Mouse (Mus musculus): ENCODE measurements around the gene Selenbp2. TPM values are rescaled to one million over a fixed set of nuclear protein-coding genes. Genes with fewer than 3 reads are reported as not detected.
"Not testable (repeated sequence)": the region's sequence is repeated elsewhere in the genome, so short reads cannot be mapped to it uniquely, and the experiment has no call there.

Gene Selenbp2
- total RNA-seq (2014; fragmentation: Nextera tagmentation) (not detected in 2 replicates), total RNA-seq (2017) (0.13 TPM in 1 of 2 replicates, not detected in the other)

DNA sequence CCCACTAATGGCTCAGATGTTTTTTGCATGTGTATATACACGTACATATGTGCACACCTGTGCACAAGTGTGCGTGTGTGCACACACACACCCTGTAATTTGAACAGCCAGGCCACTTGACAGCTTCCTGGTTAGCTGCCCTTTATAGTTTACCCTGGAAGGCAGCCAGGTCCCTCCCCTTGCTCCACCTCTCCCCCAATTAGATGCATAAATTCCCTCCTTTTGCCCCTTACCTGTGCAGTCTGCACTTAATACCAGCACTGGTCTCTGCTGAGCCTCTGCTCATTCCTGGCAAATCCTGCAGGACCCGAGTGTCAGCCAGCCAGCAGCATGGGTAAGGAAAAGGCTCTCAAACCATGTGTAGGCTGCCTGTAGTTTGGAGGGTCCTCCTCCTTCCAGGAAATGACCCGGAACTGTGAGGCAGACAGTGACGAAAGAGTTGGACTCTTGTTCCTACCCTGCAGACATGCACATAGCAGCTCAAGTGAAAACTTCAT is at the start of gene Selenbp2:
Gene Selenbp2 (plus strand): TSS at position 228 of the 497 bp plus-strand sequence.
- peak; percentile 23; the same call in 1 of the 2 replicates for ATAC-seq (replicated peaks; ENCODE audit: poor library complexity, severe bottlenecking)

DNA sequence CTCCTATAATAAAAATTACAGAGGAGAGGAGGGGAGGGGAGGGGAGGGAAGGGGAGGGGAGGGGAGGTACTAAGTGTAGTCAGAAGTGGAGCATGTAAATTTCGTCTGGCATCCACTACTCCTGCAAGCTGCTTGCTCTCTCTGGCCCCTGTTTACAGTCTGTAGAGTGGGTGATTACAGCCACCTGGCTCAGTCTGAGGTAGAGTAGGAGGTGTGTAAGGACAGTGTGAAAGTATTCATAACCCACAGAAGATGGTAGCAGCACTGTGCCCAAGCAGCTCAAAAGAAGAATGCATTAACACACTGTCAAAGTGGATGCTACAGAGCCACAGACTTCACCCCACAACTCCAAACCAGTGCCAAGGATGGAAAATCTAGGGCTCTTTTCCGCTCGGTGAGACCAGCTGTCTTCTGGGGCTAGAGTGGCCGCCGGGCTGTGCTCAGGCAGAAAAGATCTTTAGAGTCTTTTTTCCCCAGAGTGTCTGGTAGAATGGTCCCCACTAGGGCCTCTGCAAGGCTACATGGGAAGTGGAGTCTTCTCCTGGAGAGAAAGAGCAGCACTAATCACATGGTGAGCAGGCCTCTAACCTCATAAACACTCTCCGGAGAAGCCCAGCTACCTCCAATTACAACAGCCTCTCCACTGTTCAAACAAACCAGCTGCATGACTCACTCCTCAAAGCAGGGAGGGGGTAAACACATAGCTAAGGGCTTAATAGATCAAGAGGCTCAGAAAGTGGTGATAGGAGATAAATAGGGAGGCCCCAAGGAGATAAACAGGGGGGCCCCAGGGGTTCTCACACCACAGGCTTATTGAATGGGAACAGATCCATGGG is 44.4 kb upstream of the Selenbp2 start:
- no peak for ATAC-seq (replicated peaks; ENCODE audit: poor library complexity, severe bottlenecking)

DNA sequence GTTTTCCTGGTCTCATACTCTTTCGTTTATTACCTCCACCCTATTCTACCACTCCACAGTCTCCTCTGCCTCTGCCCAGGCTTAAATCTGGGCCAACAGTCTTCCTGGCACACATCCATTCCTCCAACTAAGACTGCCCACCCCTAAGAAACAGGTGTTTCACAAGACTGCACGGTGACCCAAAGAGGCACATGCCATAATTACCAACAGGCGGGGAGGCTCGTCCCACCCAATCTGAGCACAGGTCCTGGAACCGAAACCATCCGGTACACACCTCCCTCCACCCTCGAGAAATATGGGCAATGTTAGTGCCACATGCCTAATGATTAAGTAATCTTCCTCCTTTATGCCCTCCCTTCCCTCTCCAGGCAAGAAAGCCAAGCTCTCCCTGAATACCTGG is 42.9 kb upstream of the Selenbp2 start:
- no peak for ATAC-seq (replicated peaks; ENCODE audit: poor library complexity, severe bottlenecking)

DNA sequence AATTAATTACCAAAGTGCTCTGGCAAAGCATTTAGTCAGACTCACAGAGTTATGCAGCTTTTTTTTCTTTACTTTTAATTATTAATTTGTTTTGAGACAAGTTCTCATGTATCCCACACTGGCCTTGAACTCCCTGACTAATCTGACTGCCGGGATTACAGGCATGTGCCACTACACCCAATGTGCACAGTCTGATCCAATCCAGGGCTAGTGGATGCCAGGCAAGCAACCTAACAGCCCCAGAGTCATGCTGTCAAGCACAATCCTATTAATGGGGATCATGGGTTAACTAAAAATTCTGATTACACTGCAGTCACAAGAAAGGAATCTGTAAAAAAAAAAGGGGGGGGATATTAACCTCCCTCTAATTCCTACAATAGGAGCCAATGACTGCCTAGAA is 39.4 kb upstream of the Selenbp2 start:
- not testable (repeated sequence) for ATAC-seq (replicated peaks; ENCODE audit: poor library complexity, severe bottlenecking)

- peak; percentile 28; the same call in 1 of the 2 replicates for ATAC-seq (replicated peaks; ENCODE audit: poor library complexity, severe bottlenecking)
Observed at GRCm38 (mm10) chr3:94657852-94658739, 35.3 kb upstream of the Selenbp2 start.

GRCm38 (mm10) chr3:94658740-94659095 is 34.6 kb upstream of the Selenbp2 start, which contains the start of gene Tuft1:
TSS of gene Tuft1 (minus strand) at chr3:94658872.
- ATAC-seq (replicated peaks; ENCODE audit: poor library complexity, severe bottlenecking) = peak; percentile 93

DNA sequence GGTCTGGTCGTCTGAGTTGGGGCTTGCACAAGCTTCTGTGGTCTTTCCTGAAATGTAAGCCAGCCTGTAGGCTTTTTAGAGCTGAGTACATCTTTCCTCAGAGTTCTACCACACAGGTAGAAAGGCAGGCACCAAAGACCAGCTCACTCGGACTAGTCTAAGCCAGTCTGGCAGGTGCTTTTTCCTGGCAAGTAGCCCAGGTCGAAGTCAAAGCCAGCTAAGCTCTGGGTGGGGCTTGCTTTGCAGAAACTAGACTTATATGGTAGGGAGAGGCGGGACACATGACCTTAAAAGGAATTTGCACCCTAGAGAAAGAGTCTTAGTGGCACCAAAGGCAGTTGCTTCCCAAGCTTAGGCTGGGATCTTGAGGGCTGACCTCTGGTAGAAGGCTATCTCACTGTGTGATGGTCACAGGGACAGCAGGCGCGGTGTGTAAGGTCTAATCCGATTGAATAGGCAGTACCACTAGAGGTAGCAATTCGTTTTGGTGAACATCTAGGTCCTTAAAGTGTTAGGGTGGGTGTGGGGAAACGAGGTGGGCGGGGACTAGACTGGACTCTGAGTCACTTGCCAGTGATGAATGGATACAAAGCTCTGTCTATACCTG is 34.1 kb upstream of the Selenbp2 start:
- ATAC-seq (replicated peaks; ENCODE audit: poor library complexity, severe bottlenecking) = peak; percentile 42

DNA sequence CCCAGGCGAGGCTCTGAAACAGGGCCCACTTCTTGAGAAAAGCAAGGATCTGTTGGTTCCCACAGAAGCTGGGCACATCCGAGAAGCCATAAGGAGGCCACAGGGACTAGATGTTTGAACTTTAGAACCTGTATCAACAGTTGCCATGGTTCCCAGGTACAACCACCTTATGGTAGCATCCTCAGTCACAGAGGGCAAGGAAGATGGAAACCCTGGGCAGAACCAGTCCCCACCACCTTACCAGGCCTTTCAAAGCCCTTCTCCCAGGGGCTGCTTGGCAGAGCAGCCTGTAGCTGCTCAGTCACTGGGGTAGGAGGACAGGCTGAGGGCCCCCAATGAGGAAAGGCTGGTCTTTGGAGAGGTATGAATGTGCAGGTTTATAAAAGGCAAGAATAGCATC is 32.5 kb upstream of the Selenbp2 start:
- ATAC-seq (replicated peaks; ENCODE audit: poor library complexity, severe bottlenecking) = not testable (repeated sequence)

DNA sequence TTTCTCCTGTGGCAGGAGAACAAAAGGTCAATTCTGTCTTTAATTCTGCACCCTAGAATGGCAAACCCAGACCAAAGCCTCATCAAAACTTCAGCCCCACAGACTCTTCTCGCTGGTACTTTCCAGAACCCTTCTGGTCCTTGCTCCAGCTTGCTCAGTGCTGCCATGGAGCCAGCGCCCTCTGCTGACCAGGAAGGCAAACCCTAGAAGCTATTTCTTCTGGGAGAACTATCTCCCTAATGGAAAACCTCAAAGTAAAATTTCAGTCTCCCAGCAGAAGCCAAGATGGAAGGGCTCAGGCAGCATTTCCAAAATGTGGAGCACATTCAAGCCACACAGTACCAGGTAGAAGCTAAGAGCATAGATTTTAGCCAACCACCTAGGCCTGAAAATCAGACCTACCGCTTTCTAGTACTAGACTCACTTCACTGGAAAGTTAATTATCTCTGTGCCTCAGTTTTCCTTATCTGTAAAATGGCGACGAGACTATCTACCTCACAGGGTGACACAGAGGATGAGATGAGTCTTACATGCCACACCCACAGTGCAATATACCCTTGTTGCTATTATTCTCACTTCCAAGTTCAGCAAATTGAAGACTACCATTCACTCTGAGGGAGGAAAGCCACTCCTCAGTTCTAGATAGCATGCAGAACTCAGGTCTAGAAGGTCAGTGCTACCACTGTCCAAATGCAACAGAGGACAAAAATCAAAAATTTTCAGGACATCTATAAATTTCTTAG is 28.1 kb upstream of the Selenbp2 start:
- ATAC-seq (replicated peaks; ENCODE audit: poor library complexity, severe bottlenecking) = peak; percentile 56

DNA sequence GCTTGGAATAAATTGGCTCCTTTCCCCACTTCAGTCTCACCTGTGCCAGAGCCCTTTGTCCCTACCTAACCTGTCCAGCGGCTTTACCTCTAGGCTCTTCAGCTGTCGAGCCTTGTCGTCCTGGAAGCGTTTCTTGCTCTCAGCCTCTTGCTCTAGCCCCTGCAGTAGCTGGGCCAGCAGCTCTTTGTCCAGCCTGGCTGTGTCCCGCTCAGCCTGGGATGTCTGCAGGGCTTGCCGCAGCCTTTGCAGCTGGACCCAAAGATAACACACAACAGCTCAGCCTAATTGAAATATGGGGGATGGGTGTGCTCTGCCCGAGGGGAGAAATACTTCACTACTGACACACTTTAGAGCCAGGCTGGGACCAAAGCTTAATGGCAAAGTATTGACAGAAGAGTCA is 27.5 kb upstream of the Selenbp2 start:
- not testable (repeated sequence) for ATAC-seq (replicated peaks; ENCODE audit: poor library complexity, severe bottlenecking)

GRCm38 (mm10) chr3:94675101-94675500 is 18.3 kb upstream of the Selenbp2 start:
- not testable (repeated sequence) for ATAC-seq (replicated peaks; ENCODE audit: poor library complexity, severe bottlenecking)

GRCm38 (mm10) chr3:94679351-94679841 is 14.0 kb upstream of the Selenbp2 start:
- no peak for ATAC-seq (replicated peaks; ENCODE audit: poor library complexity, severe bottlenecking)

DNA sequence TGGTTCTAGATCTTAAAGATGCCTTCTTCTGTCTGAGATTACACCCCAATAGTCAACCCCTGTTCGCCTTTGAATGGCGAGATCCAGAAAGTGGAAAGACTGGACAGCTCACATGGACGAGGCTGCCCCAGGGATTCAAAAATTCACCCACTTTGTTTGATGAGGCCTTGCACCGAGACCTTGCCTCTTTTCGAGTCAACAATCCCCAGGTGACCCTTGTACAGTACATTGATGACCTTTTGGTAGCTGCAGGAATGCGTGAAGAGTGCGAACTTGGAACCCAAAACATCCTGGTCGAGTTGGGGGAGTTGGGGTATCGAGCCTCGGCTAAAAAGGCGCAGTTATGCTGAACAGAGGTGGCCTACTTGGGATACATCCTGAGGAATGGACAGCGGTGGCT is 13.3 kb upstream of the Selenbp2 start:
- ATAC-seq (replicated peaks; ENCODE audit: poor library complexity, severe bottlenecking) = not testable (repeated sequence)

DNA sequence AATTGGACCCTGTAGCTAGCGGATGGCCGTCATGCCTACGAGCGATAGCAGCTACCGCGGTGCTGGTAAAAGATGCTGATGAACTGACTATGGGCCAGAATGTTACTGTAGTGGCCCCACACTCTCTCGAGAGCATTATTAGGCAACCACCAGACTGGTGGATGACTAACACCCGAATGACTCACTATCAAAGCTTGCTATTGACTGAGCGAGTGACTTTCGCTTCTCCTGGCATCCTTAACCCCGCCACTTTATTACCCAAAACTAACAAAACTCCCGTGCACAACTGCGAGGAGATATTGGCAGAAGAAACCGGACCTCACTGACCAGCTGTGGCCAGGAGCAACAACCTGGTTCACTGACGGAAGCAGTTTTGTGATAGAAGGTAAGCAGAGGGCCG is 12.6 kb upstream of the Selenbp2 start:
- ATAC-seq (replicated peaks; ENCODE audit: poor library complexity, severe bottlenecking) = peak; percentile 52; the same call in 1 of the 2 replicates

DNA sequence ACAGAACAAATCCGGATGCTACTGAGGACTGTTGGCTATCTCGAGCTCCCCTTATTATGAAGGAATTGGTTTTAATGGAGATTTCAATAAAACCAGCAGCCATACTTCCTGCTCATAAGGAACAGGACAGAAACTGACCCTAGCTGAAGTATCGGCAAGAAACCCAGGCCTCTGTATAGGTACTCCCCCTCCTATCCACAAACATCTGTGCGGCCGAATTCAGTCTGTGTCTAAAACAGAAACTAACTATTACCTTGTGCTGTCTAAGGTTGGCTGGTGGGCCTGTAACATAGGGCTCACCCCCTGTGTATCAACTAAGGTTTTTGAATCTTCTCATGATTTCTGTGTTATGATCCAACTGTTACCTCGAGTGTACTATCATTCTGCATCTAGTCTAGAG is 9.7 kb upstream of the Selenbp2 start:
- no peak for ATAC-seq (replicated peaks; ENCODE audit: poor library complexity, severe bottlenecking)

GRCm38 (mm10) chr3:94685989-94686772 is 7.2 kb upstream of the Selenbp2 start:
- ATAC-seq (replicated peaks; ENCODE audit: poor library complexity, severe bottlenecking) = not testable (repeated sequence)

DNA sequence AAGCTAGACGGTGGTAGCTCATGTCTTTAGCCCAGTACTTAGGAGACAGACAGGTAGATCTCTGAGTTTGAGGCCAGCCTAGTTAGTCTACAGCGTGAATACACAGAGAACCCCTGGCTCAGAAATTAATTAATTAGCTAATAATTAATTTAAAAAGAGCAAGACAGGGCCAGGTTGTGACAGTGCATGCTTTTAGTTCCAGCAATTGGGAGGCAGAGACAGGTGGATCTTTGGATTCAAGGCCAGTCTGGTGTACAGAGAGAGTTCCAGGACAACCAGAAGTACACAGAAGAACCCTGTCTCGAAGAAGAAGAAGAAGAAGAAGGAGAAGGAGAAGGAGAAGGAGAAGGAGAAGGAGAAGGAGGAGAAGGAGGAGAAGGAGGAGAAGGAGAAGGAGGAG is 4.7 kb upstream of the Selenbp2 start:
- ATAC-seq (replicated peaks; ENCODE audit: poor library complexity, severe bottlenecking) = not testable (repeated sequence)

DNA sequence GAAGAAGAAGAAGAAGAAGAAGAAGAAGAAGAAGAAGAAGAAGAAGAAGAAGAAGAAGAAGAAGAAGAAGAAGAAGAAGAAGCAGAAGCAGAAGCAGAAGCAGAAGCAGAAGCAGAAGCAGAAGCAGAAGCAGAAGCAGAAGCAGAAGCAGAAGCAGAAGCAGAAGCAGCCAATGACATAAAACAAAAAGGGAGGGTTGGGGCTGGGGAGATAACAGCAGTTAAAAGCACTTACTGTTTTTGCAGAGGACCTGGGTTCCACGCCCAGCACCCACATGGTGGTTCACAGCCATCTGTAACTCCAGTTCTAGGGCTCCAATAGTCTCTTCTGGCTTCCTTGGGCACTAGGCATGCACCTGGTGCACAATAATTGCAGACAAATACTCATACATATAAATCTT is 4.2 kb upstream of the Selenbp2 start:
- not testable (repeated sequence) for ATAC-seq (replicated peaks; ENCODE audit: poor library complexity, severe bottlenecking)

- ATAC-seq (replicated peaks; ENCODE audit: poor library complexity, severe bottlenecking) = not testable (repeated sequence)
Observed at GRCm38 (mm10) chr3:94690162-94690561, 3.2 kb upstream of the Selenbp2 start.
